Mouse (Mus musculus): ENCODE measurements around the gene Olfr1008. TPM values are rescaled to one million over a fixed set of nuclear protein-coding genes. Genes with fewer than 3 reads are reported as not detected.

Olfr1008 gene
- total and polyA plus RNA-seq, 3 experiments: not detected

GRCm38 (mm10) chr2:85711159-85711558 lies 21.9 kb downstream of the Olfr1008 start:
- Histone ChIP-seq H3K79me2 (ENCODE audit: control insufficient read depth, insufficient read depth, low read length, poor library complexity) (no peaks in the 10 kb centered on the region), H3K9me3 (replicated peaks; ENCODE audit: insufficient read depth, low read length) (no peaks in the 10 kb centered on the region), H3K9ac (ENCODE audit: control insufficient read depth, low read depth, low read length, poor library complexity, severe bottlenecking) (no peak overlapping the region), H3K36me3 (ENCODE audit: control insufficient read depth in 1 of 2, insufficient read depth in 2 of 2, low read length in 2 of 2) (no peaks in the 10 kb centered on the region), H3K27me3 (ENCODE audit: control insufficient read depth in 1 of 2, insufficient read depth in 2 of 2, low read length in 2 of 2) (no peaks in the 10 kb centered on the region), H3K4me1 (ENCODE audit: control insufficient read depth in 1 of 2, insufficient read depth in 2 of 2, low read length in 2 of 2) (no peaks in the 10 kb centered on the region), H3K4me3 (ENCODE audit: control insufficient read depth in 1 of 2, insufficient read depth in 1 of 2, low read depth in 2 of 2, low read length in 2 of 2) (no peak overlapping the region), H3K27ac (ENCODE audit: control insufficient read depth, low read depth, low read length) (no peak overlapping the region)
- TF ChIP-seq TBP (IDR thresholded peaks at IDR 0.05; ENCODE audit: low read depth, low read length) (no peak), POLR2AphosphoS5 (IDR thresholded peaks at IDR 0.05; ENCODE audit: borderline replicate concordance, low read depth, low read length) (no peak), RAD21 (IDR thresholded peaks at IDR 0.05; ENCODE audit: low read depth, low read length) (no peak), MAZ (IDR thresholded peaks at IDR 0.05; ENCODE audit: low read depth, low read length) (no peak), POLR2A (IDR thresholded peaks at IDR 0.05; ENCODE audit: control insufficient read depth in 1 of 2, insufficient read depth in 1 of 2, low read depth in 1 of 2, low read length in 2 of 2, poor library complexity in 1 of 2) (no peak), MYC (IDR thresholded peaks at IDR 0.05; ENCODE audit: low read depth, low read length) (no peak), MEF2A (IDR thresholded peaks at IDR 0.05; ENCODE audit: extremely low read depth, insufficient replicate concordance, low read depth, low read length, poor library complexity, severe bottlenecking) (no peak), ZMIZ1 (IDR thresholded peaks at IDR 0.05; ENCODE audit: low read depth, low read length) (no peak), UBTF (IDR thresholded peaks at IDR 0.05; ENCODE audit: borderline replicate concordance, insufficient read depth, low read depth, low read length) (no peak), MAX (IDR thresholded peaks at IDR 0.05; ENCODE audit: low read length) (no peak), GATA1 (IDR thresholded peaks at IDR 0.05; ENCODE audit: low read depth, low read length) (no peak), SMC3 (IDR thresholded peaks at IDR 0.05; ENCODE audit: low read depth, low read length) (no peak), ZKSCAN1 (IDR thresholded peaks at IDR 0.05; ENCODE audit: low read depth, low read length) (no peak), TCF12 (IDR thresholded peaks at IDR 0.05; ENCODE audit: low read depth, low read length) (no peak), CHD1 (IDR thresholded peaks at IDR 0.05; ENCODE audit: low read depth, low read length) (no peak), MXI1 (IDR thresholded peaks at IDR 0.05; ENCODE audit: low read depth, low read length) (no peak), JUND (IDR thresholded peaks at IDR 0.05; ENCODE audit: low read depth, low read length) (no peak)
- no peak for DNase-seq (ENCODE audit: low read depth, low spot score)

DNA sequence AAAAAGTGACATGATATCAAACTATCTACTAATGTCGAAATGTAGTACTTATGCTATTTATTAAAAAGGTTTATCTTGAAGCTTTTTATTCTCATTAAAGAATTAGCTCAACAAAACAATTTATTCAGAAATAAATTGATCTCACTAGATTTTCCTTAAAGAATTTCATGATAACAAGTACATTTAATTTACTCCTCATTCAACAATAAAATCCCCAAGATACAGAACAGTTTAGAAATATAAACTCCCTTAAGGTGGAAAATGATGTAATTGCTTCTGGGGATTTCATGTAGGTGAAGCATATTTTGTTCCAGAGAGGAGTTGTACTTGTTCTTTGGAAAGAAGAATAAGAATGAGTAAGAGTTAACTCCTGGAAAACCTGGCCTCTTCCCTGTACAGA lies 25.9 kb downstream of the Olfr1008 start, which contains the start of gene Olfr1009:
Olfr1009 (plus strand) TSS at position 301 of the 400 bp plus-strand sequence.
- TF ChIP-seq USF2 (IDR thresholded peaks at IDR 0.05; ENCODE audit: borderline replicate concordance in 1 of 2, insufficient read depth in 1 of 2, low read depth in 1 of 2, low read length in 2 of 2) (no peak), SIN3A (IDR thresholded peaks at IDR 0.05; ENCODE audit: low read length) (no peak), NELFE (IDR thresholded peaks at IDR 0.05; ENCODE audit: low read depth, low read length) (no peak), JUND (IDR thresholded peaks at IDR 0.05; ENCODE audit: low read depth, low read length) (no peak), USF1 (IDR thresholded peaks at IDR 0.05; ENCODE audit: low read depth, low read length) (no peak)
- Histone ChIP-seq H3K27me3 (ENCODE audit: control insufficient read depth in 1 of 2, insufficient read depth in 2 of 2, low read length in 2 of 2) (no peaks in the 10 kb centered on the region), H3K9me3 (replicated peaks; ENCODE audit: insufficient read depth, low read length) (no peaks in the 10 kb centered on the region), H3K9ac (ENCODE audit: control insufficient read depth, low read depth, low read length, poor library complexity, severe bottlenecking) (no peak within 1 kb of the TSS), H3K27ac (ENCODE audit: control insufficient read depth, low read depth, low read length) (no peak within 1 kb of the TSS), H3K36me3 (ENCODE audit: control insufficient read depth in 1 of 2, insufficient read depth in 2 of 2, low read length in 2 of 2) (no peaks in the 10 kb centered on the region), H3K4me3 (ENCODE audit: control insufficient read depth in 1 of 2, insufficient read depth in 1 of 2, low read depth in 2 of 2, low read length in 2 of 2) (no peak within 1 kb of the TSS), H3K4me1 (ENCODE audit: control insufficient read depth in 1 of 2, insufficient read depth in 2 of 2, low read length in 2 of 2) (no peaks in the 10 kb centered on the region), H3K79me2 (ENCODE audit: control insufficient read depth, insufficient read depth, low read length, poor library complexity) (no peaks in the 10 kb centered on the region)
- DNase-seq (ENCODE audit: low read depth, low spot score): no peak
